Mouse (Mus musculus) gastrocnemius, adult 18-20 months (tissue): Measurements from ENCODE around the gene Ecpas. TPM values are rescaled to one million over a fixed set of nuclear protein-coding genes. Genes with fewer than 3 reads are reported as not detected.

ENCODE experiments used
- DNase-seq: peaks from one replicate; pipeline ENCODE4 v3.0.0; 2021; ENCODE audit warnings: low spot score
- total RNA-seq, 2 experiments: library from RNA; stranded (reverse); gene quantifications; 2 replicates each; pipeline ENCODE4 v1.2.3; 2021

Gene Ecpas
- total RNA-seq, 2 experiments from 2014 or later = 263 to 302 TPM

GRCm38 (mm10) chr4:58749101-58749500 lies 163.4 kb downstream of the Ecpas start:
- DNase-seq = peak; percentile 49

Other genes starting within 250 kb of the Ecpas start
- gene Olfr267, start 125.0 kb downstream of the Ecpas start, total RNA-seq = under 1 TPM in 1 of 2 experiments, not detected in 1; 0.21 TPM
- not detected for gene Zkscan16, start 30.9 kb upstream of the Ecpas start, total RNA-seq
- gene Ptgr1, start 74.4 kb upstream of the Ecpas start, total RNA-seq = under 1 TPM; 0.80 to 0.90 TPM
- gene Dnajc25, start 82.3 kb upstream of the Ecpas start, total RNA-seq = 10 to 100 TPM in 1 of 2 experiments, 1 to 10 TPM in 1; 9.3 to 12.1 TPM
- gene Gm20503, start 90.5 kb upstream of the Ecpas start, total RNA-seq = not detected
- 1 to 10 TPM; 5.0 to 6.0 TPM for gene Gng10, start 122.3 kb upstream of the Ecpas start, total RNA-seq
- not detected for gene AI481877, start 226.2 kb upstream of the Ecpas start, total RNA-seq